Mouse (Mus musculus) limb, embryonic 14.5 days (tissue): Measurements from ENCODE around the gene Zfp408. TPM values are rescaled to one million over a fixed set of nuclear protein-coding genes. Genes with fewer than 3 reads are reported as not detected.

Experiments used
- ATAC-seq: fragments of 200-750 bp; cut with Nextera tagmentation; 2 replicates; pipeline ENCODE4 v1.8.0; 2017; ENCODE audit warnings: low read depth, moderate number of reproducible peaks, moderate TSS enrichment; ENCODE audit not compliant: low FRiP score
- DNase-seq: peaks from one replicate; pipeline ENCODE4 v3.0.0-alpha.2; 2015; ENCODE audit warnings: low spot score
- H3K27ac ChIP-seq: fragments of 300-500 bp; sonication (generic); replicated peaks from 2 replicates; pipeline ENCODE4 v1.5.1; 2014; ENCODE audit warnings: low read depth, mild to moderate bottlenecking, low read length, moderate library complexity, mixed read lengths
- H3K27me3 ChIP-seq: fragments of 300-500 bp; sonication (generic); 2 replicates; pipeline ENCODE4 v1.6.1; 2014; ENCODE audit warnings: low read length, mixed read lengths; ENCODE audit not compliant: control insufficient read depth, insufficient read depth
- H3K36me3 ChIP-seq: fragments of 300-500 bp; sonication (generic); 2 replicates; pipeline ENCODE4 v1.6.1; 2014; ENCODE audit warnings: mild to moderate bottlenecking, low read length, moderate library complexity, mixed read lengths; ENCODE audit not compliant: control insufficient read depth, insufficient read depth
- H3K4me1 ChIP-seq: fragments of 300-500 bp; sonication (generic); 2 replicates; pipeline ENCODE4 v1.6.1; 2014; ENCODE audit warnings: antibody characterized with exemption, low read length, mixed read lengths; ENCODE audit not compliant: control insufficient read depth, insufficient read depth
- H3K4me2 ChIP-seq: fragments of 300-500 bp; sonication (generic); replicated peaks from 2 replicates; pipeline ENCODE4 v1.6.1; 2014; ENCODE audit warnings: low read depth, mild to moderate bottlenecking, low read length, moderate library complexity; ENCODE audit not compliant: severe bottlenecking
- H3K4me3 ChIP-seq: fragments of 300-500 bp; sonication (generic); replicated peaks from 2 replicates; pipeline ENCODE4 v1.5.1; 2014; ENCODE audit warnings: low read length
- H3K9ac ChIP-seq: fragments of 300-500 bp; sonication (generic); 2 replicates; pipeline ENCODE4 v1.6.1; 2014; ENCODE audit warnings: mild to moderate bottlenecking, low read depth, low read length, moderate library complexity; ENCODE audit not compliant: severe bottlenecking
- H3K9me3 ChIP-seq: fragments of 300-500 bp; sonication (generic); 2 replicates; pipeline ENCODE4 v1.6.1; 2016; ENCODE audit warnings: low read length; ENCODE audit not compliant: control insufficient read depth
- POLR2A ChIP-seq: fragments of 200-500 bp; IDR thresholded peaks from 2 replicates; pipeline ENCODE4 v1.8.0; 2012; ENCODE audit warnings: inconsistent platforms, mild to moderate bottlenecking, moderate library complexity, borderline replicate concordance; ENCODE audit not compliant: insufficient read depth, insufficient read length; ENCODE audit errors: extremely low read depth
- WGBS: fragments of 180-500 bp; shearing (Covaris S2); extraction: QIAGEN DNeasy Blood & Tissue Kit; methylation state at CpG from one replicate; pipeline ENCODE4 v1.1.7; 2014; 5-methylcytosine and 5-hydroxymethylcytosine counted together
- polyA plus RNA-seq, 2 experiments: library from polyadenylated mRNA; depleted of rRNA in 1 of 2; stranded (reverse) in 1 of 2; unstranded in 1 of 2; fragments of >200 nt; fragmentation: Nextera tagmentation in 1 of 2; extraction: Ambion mirVana in 1 of 2; gene quantifications; 2 replicates each; pipeline versions ENCODE4 v1.2.1 to v1.2.3; 2012 to 2014

Zfp408 gene
- polyA plus RNA-seq, 2 experiments = 7.9 to 29.8 TPM

- no peak for DNase-seq
- H3K36me3 ChIP-seq = peaks cover 81% of the 10 kb centered on the region
Measured at GRCm38 (mm10) chr2:91602389-91602788, 47.2 kb downstream of the Zfp408 start.

GRCm38 (mm10) chr2:91600475-91600874 is 49.1 kb downstream of the Zfp408 start:
- WGBS = 96% methylated on average over 4 of the region's 4 CpGs
- peaks cover 81% of the 10 kb centered on the region for H3K36me3 ChIP-seq

More at GRCm38 (mm10) chr2:91602389-91602788, 47.2 kb downstream of the Zfp408 start:
- ATAC-seq = no peak
- H3K4me2 ChIP-seq = no peak overlapping the region
- no peak for TF ChIP-seq POLR2A
- no peaks in the 10 kb centered on the region for H3K27me3 ChIP-seq
- no peak overlapping the region for H3K4me3 ChIP-seq
- H3K27ac ChIP-seq = no peak overlapping the region
- H3K9me3 ChIP-seq = no peaks in the 10 kb centered on the region
- no peaks in the 10 kb centered on the region for H3K4me1 ChIP-seq
- WGBS = 93% methylated on average over 4 of the region's 4 CpGs
- H3K9ac ChIP-seq = no peak overlapping the region

More at GRCm38 (mm10) chr2:91600475-91600874, 49.1 kb downstream of the Zfp408 start:
- no peaks in the 10 kb centered on the region for H3K27me3 ChIP-seq
- H3K4me1 ChIP-seq = no peaks in the 10 kb centered on the region
- H3K4me3 ChIP-seq = no peak overlapping the region
- H3K4me2 ChIP-seq = no peak overlapping the region
- DNase-seq (no peak), ATAC-seq (no peak)
- no peak for TF ChIP-seq POLR2A
- no peak overlapping the region for H3K27ac ChIP-seq
- H3K9ac ChIP-seq = no peak overlapping the region
- no peaks in the 10 kb centered on the region for H3K9me3 ChIP-seq

Other genes with a start within 250 kb of the Zfp408 start
- gene 1110051M20Rik, start 205.1 kb downstream of the Zfp408 start, polyA plus RNA-seq (2012; rRNA removed) = 34.9 and 45.0 TPM in 2 replicates
- gene 1110051M20Rik, start 205.1 kb downstream of the Zfp408 start, polyA plus RNA-seq (2014; fragmentation: Nextera tagmentation; extraction: Ambion mirVana) = 50.6 and 67.9 TPM in 2 replicates
- gene Lrp4, start 192.3 kb downstream of the Zfp408 start, polyA plus RNA-seq (2012; rRNA removed) = 11.6 and 13.3 TPM in 2 replicates
- gene Lrp4, start 192.3 kb downstream of the Zfp408 start, polyA plus RNA-seq (2014; fragmentation: Nextera tagmentation; extraction: Ambion mirVana) = 6.7 and 7.3 TPM in 2 replicates
- gene Ckap5, start 123.0 kb downstream of the Zfp408 start, polyA plus RNA-seq (2012; rRNA removed) = 41.8 and 57.8 TPM in 2 replicates
- gene Ckap5, start 123.0 kb downstream of the Zfp408 start, polyA plus RNA-seq (2014; fragmentation: Nextera tagmentation; extraction: Ambion mirVana) = 68.7 and 77.7 TPM in 2 replicates
- 1.7 TPM in 2 replicates for gene F2, start 13.4 kb downstream of the Zfp408 start, polyA plus RNA-seq (2012; rRNA removed)
- gene F2, start 13.4 kb downstream of the Zfp408 start, polyA plus RNA-seq (2014; fragmentation: Nextera tagmentation; extraction: Ambion mirVana) = 0.95 and 1.3 TPM in 2 replicates
- gene Arhgap1, start 69 bp upstream of the Zfp408 start, polyA plus RNA-seq (2012; rRNA removed) = 105 and 126 TPM in 2 replicates
- gene Arhgap1, start 69 bp upstream of the Zfp408 start, polyA plus RNA-seq (2014; fragmentation: Nextera tagmentation; extraction: Ambion mirVana) = 121 and 125 TPM in 2 replicates
- gene Atg13, start 60.8 kb upstream of the Zfp408 start, polyA plus RNA-seq (2012; rRNA removed) = 32.4 and 36.6 TPM in 2 replicates
- gene Atg13, start 60.8 kb upstream of the Zfp408 start, polyA plus RNA-seq (2014; fragmentation: Nextera tagmentation; extraction: Ambion mirVana) = 30.8 and 33.2 TPM in 2 replicates
- gene Harbi1, start 61.1 kb upstream of the Zfp408 start, polyA plus RNA-seq (2012; rRNA removed) = 8.1 and 9.2 TPM in 2 replicates
- 15.0 and 17.8 TPM in 2 replicates for gene Harbi1, start 61.1 kb upstream of the Zfp408 start, polyA plus RNA-seq (2014; fragmentation: Nextera tagmentation; extraction: Ambion mirVana)
- 23.4 and 28.0 TPM in 2 replicates for gene Ambra1, start 80.3 kb upstream of the Zfp408 start, polyA plus RNA-seq (2012; rRNA removed)
- 16.4 and 21.0 TPM in 2 replicates for gene Ambra1, start 80.3 kb upstream of the Zfp408 start, polyA plus RNA-seq (2014; fragmentation: Nextera tagmentation; extraction: Ambion mirVana)